Comparison of ENCODE assay signal across 8 mouse cellular contexts in genomic region chr10:57794491-57795461, GRCm38 (mm10). TPM values are rescaled to one million over a fixed set of nuclear protein-coding genes. Genes with fewer than 3 reads are reported as not detected.
DNase-seq lines count a peak whose midpoint lies in the region; ATAC-seq lines count a peak whose summit lies in the region.

No protein-coding gene starts in this region.

- WGBS in hindbrain, embryonic 12.5 days, result 1% methylated on average over 44 of the region's 44 CpGs
- 4% methylated on average over 42 of the region's 44 CpGs for WGBS in macrophage (ENCODE audit: missing documents)

- DNase-seq in T-cell, adult 2 months (ENCODE audit: low spot score), result peak; percentile 54
- DNase-seq in cerebellum, adult 9-11 months, result peak; percentile 32
- DNase-seq in left cerebral cortex, adult 8-10 months (ENCODE audit: low spot score in 2 of 2), result peak; percentile 22 to 28
- DNase-seq in retina, postnatal 1 day, result peak; percentile 62
- DNase-seq in urinary bladder, postnatal 14 days (ENCODE audit: low spot score), result peak; percentile 33

- peaks cover 55% of the 10 kb centered on the region for H3K79me2 ChIP-seq in macrophage (ENCODE audit: inconsistent target)

- peak overlapping the region; percentile 59 for H3K4me3 ChIP-seq in hindbrain, embryonic 12.5 days
- peak overlapping the region; percentile 81 for H3K4me3 ChIP-seq in macrophage (ENCODE audit: inconsistent target)

- peaks cover 18% of the 10 kb centered on the region for H3K36me3 ChIP-seq in hindbrain, embryonic 12.5 days
- no peaks in the 10 kb centered on the region for H3K36me3 ChIP-seq in macrophage (ENCODE audit: inconsistent target)

- H3K27ac ChIP-seq in hindbrain, embryonic 12.5 days, result peak overlapping the region; percentile 55
- H3K27ac ChIP-seq in macrophage, result peak overlapping the region; percentile 79

- no peaks in the 10 kb centered on the region for H3K27me3 ChIP-seq in hindbrain, embryonic 12.5 days

- peaks cover 16% of the 10 kb centered on the region for H3K9me3 ChIP-seq in hindbrain, embryonic 12.5 days (replicated peaks)

- peaks cover 16% of the 10 kb centered on the region for H3K4me1 ChIP-seq in hindbrain, embryonic 12.5 days

- H3K4me2 ChIP-seq in hindbrain, embryonic 12.5 days (replicated peaks), result peak overlapping the region; percentile 98

- ATAC-seq in frontal cortex, adult (ENCODE audit: low TSS enrichment), result peak; percentile 74
- peak; percentile 78 for ATAC-seq in hindbrain, embryonic 12.5 days (ENCODE audit: low FRiP score)

- peak overlapping the region; percentile 81 for H3K9ac ChIP-seq in hindbrain, embryonic 12.5 days

RNA-seq across cellular contexts. Expression of gene Smpdl3a, which starts 0.6 kb away (rescaled TPM):
- polyA plus RNA-seq in hindbrain, embryonic 12.5 days (2016; fragmentation: Nextera tagmentation; extraction: Ambion mirVana), result 13.3 and 17.1 TPM in 2 replicates
- total RNA-seq in left cerebral cortex, adult 8-10 months (2022), result 10 to 100 TPM; 21.6 to 28.5 (median 25.5) TPM
- 10 to 100 TPM in 12 of 26 experiments, 1 to 10 TPM in 14; 2.9 to 20.5 (median 9.4) TPM for total RNA-seq in macrophage (2018; cell fraction: chromatin; rRNA removed)
- 100 to 1,000 TPM; 158 to 236 (median 192) TPM for total RNA-seq in macrophage (2018; cell fraction: cytosol; rRNA removed)
- total RNA-seq in macrophage (2018; cell fraction: nucleus; rRNA removed), result 100 to 1,000 TPM in 16 of 26 experiments, 10 to 100 TPM in 10; 19.1 to 164 (median 109) TPM
- polyA plus RNA-seq in macrophage (2018), result 278 to 290 TPM (median 281 TPM) in 3 replicates

RNA-seq across cellular contexts. Expression of gene Fabp7, which starts 10.1 kb away (rescaled TPM):
- polyA plus RNA-seq in hindbrain, embryonic 12.5 days (2016; fragmentation: Nextera tagmentation; extraction: Ambion mirVana), result 1,425 and 1,599 TPM in 2 replicates
- total RNA-seq in left cerebral cortex, adult 8-10 months (2022), result 10 to 100 TPM; 42.1 to 58.5 (median 47.4) TPM
- total RNA-seq in macrophage (2018; cell fraction: chromatin; rRNA removed), result 1 to 10 TPM in 1 of 26 experiments, not detected in 25; 2.1 TPM
- under 1 TPM in 12 of 26 experiments, not detected in 14; 0.17 to 0.37 (median 0.25) TPM for total RNA-seq in macrophage (2018; cell fraction: cytosol; rRNA removed)
- 1 to 10 TPM in 2 of 26 experiments, not detected in 24; 2.7 TPM for total RNA-seq in macrophage (2018; cell fraction: nucleus; rRNA removed)
- 0.55 to 13.8 TPM in 2 of 3 replicates, not detected in the other for polyA plus RNA-seq in macrophage (2018)

Comparison
In these comparisons a context has a peak if more than half of its experiments do, and no peak if none do; other contexts are left out.
1. Peak in every context shown above with its lines: DNase-seq, ATAC-seq, H3K4me3 ChIP-seq and H3K27ac ChIP-seq.
2. RNA of gene Smpdl3a, which starts 0.6 kb away (polyA plus RNA-seq): 278 to 290 TPM in macrophage; 13.3 to 17.1 TPM in hindbrain, embryonic 12.5 days; every median in the first group is over 10 times any median in the second.
3. RNA of gene Fabp7, which starts 10.1 kb away (polyA plus RNA-seq): 1,425 to 1,599 TPM in hindbrain, embryonic 12.5 days; 0.55 to 13.8 TPM in macrophage; every median in the first group is over 10 times any median in the second.